Mouse (Mus musculus): ENCODE data around the gene Cfap100.

Gene Cfap100

GRCm38 (mm10) chr6:90377708-90378107, 50.9 kb downstream of the Cfap100 start:
- no peak for DNase-seq (ENCODE audit: low spot score)

- DNase-seq (ENCODE audit: low spot score), result no peak
These were observed 54.0 kb downstream of the Cfap100 start for GRCm38 (mm10) chr6:90374647-90375046.

- peak; percentile 22 for DNase-seq (ENCODE audit: low spot score)
These were observed 58.7 kb downstream of the Cfap100 start for GRCm38 (mm10) chr6:90369725-90370553.

DNA sequence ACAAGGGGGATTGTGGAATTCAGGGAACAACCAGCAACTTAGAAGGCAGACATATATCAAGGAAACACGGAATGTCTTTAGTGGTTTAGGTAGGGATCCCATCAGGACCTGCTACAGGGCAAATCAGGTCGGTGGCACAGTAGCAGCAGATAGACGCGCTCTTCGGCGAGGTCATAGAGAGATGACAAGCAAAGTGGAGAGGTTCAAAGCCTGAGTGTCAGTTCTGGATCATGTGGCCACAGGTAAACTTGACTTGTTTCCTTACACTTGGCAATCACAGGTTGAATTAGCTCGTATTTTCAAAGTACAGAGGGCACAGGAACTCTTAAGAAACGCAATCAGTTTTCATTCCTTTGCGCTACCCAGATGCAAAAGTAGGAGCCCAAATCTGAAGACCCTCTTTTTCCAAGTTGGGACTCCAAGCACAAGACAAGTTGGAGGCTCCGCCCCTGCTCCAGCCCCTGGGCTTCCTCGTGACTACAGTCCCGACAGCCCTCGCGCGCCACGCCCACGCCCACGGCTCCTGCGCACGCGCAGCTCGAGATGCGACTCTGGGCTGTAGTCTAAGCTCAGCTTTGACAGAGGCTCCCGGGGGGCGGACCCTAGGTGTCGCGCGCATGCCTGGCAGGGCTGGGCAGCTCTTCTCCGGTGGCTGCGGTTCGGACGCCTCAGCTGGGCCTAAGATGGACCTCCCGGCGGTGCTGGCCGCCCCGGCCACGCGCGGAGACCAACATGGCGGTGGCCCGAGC, 59.4 kb downstream of the Cfap100 start, which contains the start of gene Zxdc:
Gene Zxdc, plus strand, starts transcription at position 517 of the 749 bp plus-strand sequence.
- peak; percentile 98 for DNase-seq (ENCODE audit: low spot score)

DNA sequence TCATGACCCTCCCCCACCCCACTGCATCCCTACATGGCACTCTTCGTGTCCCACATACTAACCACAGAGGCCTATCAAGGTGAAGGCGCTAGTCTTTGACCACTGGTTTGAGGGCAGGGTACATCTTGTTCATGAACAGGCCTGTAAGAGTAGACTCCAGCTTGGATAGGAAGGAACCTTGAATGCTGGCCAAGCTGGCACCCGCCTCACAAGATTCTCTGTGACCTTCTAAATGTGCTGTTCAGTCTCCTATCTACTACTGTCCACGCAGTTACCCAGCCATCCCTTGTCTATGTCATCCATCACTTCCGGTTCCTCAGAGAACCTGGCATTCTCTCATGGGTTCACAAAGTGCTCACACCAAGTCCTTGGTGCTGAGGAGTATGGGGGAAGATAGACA, 65.3 kb downstream of the Cfap100 start:
- no peak for DNase-seq (ENCODE audit: low spot score)

DNA sequence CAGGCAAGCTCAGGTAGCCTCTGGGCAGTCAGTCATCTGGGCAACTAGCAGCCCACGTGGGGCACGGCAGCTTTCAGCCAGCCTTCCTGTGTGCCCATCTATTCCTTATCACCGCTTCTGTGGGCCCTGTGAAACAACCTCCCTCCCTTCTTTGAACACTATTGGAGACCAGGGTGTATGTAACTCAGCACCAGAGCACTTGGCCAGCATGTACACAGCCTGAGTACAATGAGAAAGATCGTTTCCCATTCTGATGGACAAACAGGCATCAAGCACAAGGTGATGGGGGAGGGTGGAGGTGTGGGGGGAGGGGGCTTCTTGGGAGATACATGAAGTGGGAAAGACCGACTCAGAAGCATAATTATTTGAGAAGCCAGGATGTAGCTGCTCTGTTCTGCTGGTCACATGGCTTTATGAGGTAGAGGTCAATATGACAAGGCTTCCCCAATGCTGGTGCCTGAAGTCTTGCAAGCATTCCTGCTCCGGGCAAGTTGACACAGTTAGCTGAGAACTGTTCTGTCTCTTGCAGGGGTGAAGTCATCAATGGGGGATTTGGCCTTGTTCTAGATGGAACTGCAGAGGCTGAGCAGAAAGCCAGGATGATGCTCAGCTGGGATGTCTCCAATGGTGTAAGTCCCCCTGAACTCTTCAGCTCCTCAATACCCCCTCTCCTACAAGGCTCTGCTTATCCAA, 67.5 kb downstream of the Cfap100 start:
- DNase-seq (ENCODE audit: low spot score), result no peak

GRCm38 (mm10) chr6:90360024-90360781, 68.4 kb downstream of the Cfap100 start:
- no peak for DNase-seq (ENCODE audit: low spot score)

- DNase-seq (ENCODE audit: low spot score), result no peak
These were observed 69.2 kb downstream of the Cfap100 start for GRCm38 (mm10) chr6:90359445-90359844.

GRCm38 (mm10) chr6:90358142-90358541, 70.5 kb downstream of the Cfap100 start:
- DNase-seq (ENCODE audit: low spot score), result no peak
